Mouse (Mus musculus) Patski (cell line): ENCODE measurements at regions not wholly inside any gene's neighbourhood (a gene's known extent, or its start where the extent isn't known, plus 50 kb on each side); places are given as distances from the start of the nearest gene placed in this dataset.

ENCODE experiments used
- ATAC-seq: fragments of 100-300 bp; one replicate; pipeline ENCODE4 v1.8.0; 2021
- CTCF ChIA-PET: fragments of 350-600 bp; sonication (Branson Sonifier 250); formaldehyde crosslinking; loops from one replicate; lab custom pipeline; 2022; ENCODE audit warnings: inconsistent platforms; lab: Charles Lee
- POLR2A ChIA-PET: fragments of 350-600 bp; sonication (Branson Sonifier 250); formaldehyde crosslinking; loops from one replicate; lab custom pipeline; 2022; ENCODE audit warnings: antibody characterized with exemption, inconsistent platforms; lab: Charles Lee
- DNase-seq: peaks from one replicate; pipeline ENCODE4 v3.0.0-alpha.2; 2011; ENCODE audit warnings: low read depth, low spot score
- H3K27me3 ChIP-seq: fragments of 371-371 bp; one replicate; pipeline ENCODE4 v1.5.1; 2021
- CTCF ChIP-seq: fragments of 100-300 bp; IDR thresholded peaks from one replicate; pipeline ENCODE4 v1.5.1; 2021
- in situ Hi-C: fragments of 300-500 bp; cut with MboI; formaldehyde crosslinking; loops from 3 replicates; pipeline ENCODE4 v1.11.1; 2018; ENCODE audit warnings: low pct_unique_long_range_greater_than_20kb, mixed read lengths

DNA sequence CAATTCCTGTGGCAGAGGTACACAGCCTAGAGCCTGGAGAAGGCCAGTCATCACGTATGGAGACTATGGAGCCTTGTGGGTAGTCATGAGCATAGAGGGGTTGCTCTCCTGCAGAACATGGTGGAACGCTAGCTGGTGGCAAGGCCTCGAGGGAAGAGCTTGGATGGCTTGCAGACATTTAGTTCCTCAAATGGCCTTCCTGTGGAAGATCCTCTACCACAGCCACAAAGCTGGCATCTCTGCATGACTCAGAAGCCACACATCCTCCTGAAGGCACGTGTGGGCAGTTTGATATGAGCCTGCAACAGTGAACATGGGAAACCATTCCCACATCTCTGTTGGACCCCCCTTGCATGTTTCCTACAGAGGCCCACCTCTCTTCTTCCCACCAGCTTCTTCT lies 547.9 kb upstream of the Lrrc6 start:
- DNase-seq (no peak), ATAC-seq (peak; percentile 71)
- H3K27me3 ChIP-seq: no peaks in the 10 kb centered on the region
- in situ Hi-C loops: no loop called here
- ChIA-PET POLR2A (no interaction called here), CTCF (interaction anchor here (1.3 to 3.1 kb wide), 3 partner anchors 8 to 26 kb away, joined by 3 to 14 read pairs (median 4); no protein-coding TSS in a partner anchor)
- no peak for TF ChIP-seq CTCF

- ATAC-seq (no peak), DNase-seq (no peak)
- ChIA-PET CTCF (interaction anchor here (0.8 to 3.1 kb wide), 5 partner anchors 9 to 80 kb away, joined by 3 to 14 read pairs (median 4); no protein-coding TSS in a partner anchor), POLR2A (no interaction called here)
- in situ Hi-C loops: no loop called here
- H3K27me3 ChIP-seq: no peaks in the 10 kb centered on the region
- TF ChIP-seq CTCF: no peak
These were observed 547.4 kb upstream of the Lrrc6 start for GRCm38 (mm10) chr15:67048148-67048547.

- CTCF ChIA-PET: no interaction called here
- DNase-seq (no peak), ATAC-seq (no peak)
- in situ Hi-C loops: no loop called here
- no peak for TF ChIP-seq CTCF
- no peaks in the 10 kb centered on the region for H3K27me3 ChIP-seq
- POLR2A ChIA-PET: interaction anchor here (1.3 kb wide), 1 partner anchor 78 kb away, joined by 3 read pairs; no protein-coding TSS in a partner anchor
These were observed 545.5 kb upstream of the Lrrc6 start for GRCm38 (mm10) chr15:67045920-67046804.

GRCm38 (mm10) chr15:67045329-67045728 lies 544.6 kb upstream of the Lrrc6 start:
- H3K27me3 ChIP-seq: no peaks in the 10 kb centered on the region
- in situ Hi-C loops: no loop called here
- ChIA-PET CTCF (interaction anchor here (1.3 to 1.6 kb wide), 2 partner anchors 10 to 17 kb away, joined by 4 read pairs; no protein-coding TSS in a partner anchor), POLR2A (interaction anchor here (0.7 kb wide), 1 partner anchor 15 kb away, joined by 3 read pairs; no protein-coding TSS in a partner anchor)
- DNase-seq (no peak), ATAC-seq (no peak)
- no peak for TF ChIP-seq CTCF

DNA sequence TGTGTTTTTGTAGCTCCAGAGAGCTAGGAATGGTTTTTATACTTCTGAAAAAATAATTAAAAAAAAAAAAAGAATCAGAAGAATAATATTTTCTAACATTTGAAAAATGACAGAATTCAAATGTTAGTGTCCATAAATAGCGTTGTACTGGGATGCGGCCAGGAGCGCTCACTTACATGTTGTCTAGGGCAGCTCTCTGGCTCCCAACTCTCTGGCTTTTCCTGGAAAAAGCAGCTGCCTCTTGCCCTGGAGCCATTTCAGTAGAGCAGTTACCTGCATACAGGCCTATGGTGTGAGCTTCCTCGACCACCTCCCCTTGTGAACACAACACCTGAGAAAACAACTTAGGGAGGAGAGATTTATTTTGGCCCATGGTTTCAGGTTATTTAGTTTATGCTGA lies 544.1 kb upstream of the Lrrc6 start:
- in situ Hi-C loops: no loop called here
- no peak for TF ChIP-seq CTCF
- CTCF ChIA-PET: interaction anchor here (1.3 to 1.6 kb wide), 2 partner anchors 11 to 17 kb away, joined by 4 read pairs; no protein-coding TSS in a partner anchor
- DNase-seq: no peak
- ATAC-seq: no peak
- no peaks in the 10 kb centered on the region for H3K27me3 ChIP-seq
- POLR2A ChIA-PET: interaction anchor here (0.7 kb wide), 1 partner anchor 16 kb away, joined by 3 read pairs; no protein-coding TSS in a partner anchor

GRCm38 (mm10) chr15:67042131-67042530 lies 541.4 kb upstream of the Lrrc6 start:
- POLR2A ChIA-PET: no interaction called here
- ATAC-seq (no peak), DNase-seq (no peak)

GRCm38 (mm10) chr15:67040229-67040628 lies 539.5 kb upstream of the Lrrc6 start:
- no peak for DNase-seq
- ATAC-seq: no peak
- H3K27me3 ChIP-seq: no peaks in the 10 kb centered on the region
- TF ChIP-seq CTCF: no peak
- CTCF ChIA-PET: interaction anchor here (0.9 kb wide), 1 partner anchor 22 kb away, joined by 3 read pairs; no protein-coding TSS in a partner anchor
- in situ Hi-C loops: no loop called here
- POLR2A ChIA-PET: interaction anchor here (0.7 to 1.8 kb wide), 3 partner anchors 16 to 72 kb away, joined by 3 to 4 read pairs (median 3); no protein-coding TSS in a partner anchor

More at GRCm38 (mm10) chr15:67042131-67042530, 541.4 kb upstream of the Lrrc6 start:
- no peak for TF ChIP-seq CTCF
- H3K27me3 ChIP-seq: no peaks in the 10 kb centered on the region
- in situ Hi-C loops: no loop called here
- CTCF ChIA-PET: no interaction called here

- TF ChIP-seq CTCF: no peak
- H3K27me3 ChIP-seq: no peaks in the 10 kb centered on the region
- ATAC-seq (peak; percentile 84), DNase-seq (no peak)
- ChIA-PET POLR2A (interaction anchor here (0.7 to 1.8 kb wide), 2 partner anchors 17 to 71 kb away, joined by 3 to 4 read pairs; no protein-coding TSS in a partner anchor), CTCF (interaction anchor here (1.1 to 1.4 kb wide), 2 partner anchors 11 to 25 kb away, joined by 3 read pairs; no protein-coding TSS in a partner anchor)
- in situ Hi-C loops: no loop called here
These were observed 538.8 kb upstream of the Lrrc6 start for GRCm38 (mm10) chr15:67039421-67039907.

- CTCF ChIA-PET: no interaction called here
- TF ChIP-seq CTCF: no peak
- POLR2A ChIA-PET: no interaction called here
- no peak for ATAC-seq
- no peak for DNase-seq
- no peaks in the 10 kb centered on the region for H3K27me3 ChIP-seq
- in situ Hi-C loops: no loop called here
These were observed 536.9 kb upstream of the Lrrc6 start for GRCm38 (mm10) chr15:67037647-67038046.

DNA sequence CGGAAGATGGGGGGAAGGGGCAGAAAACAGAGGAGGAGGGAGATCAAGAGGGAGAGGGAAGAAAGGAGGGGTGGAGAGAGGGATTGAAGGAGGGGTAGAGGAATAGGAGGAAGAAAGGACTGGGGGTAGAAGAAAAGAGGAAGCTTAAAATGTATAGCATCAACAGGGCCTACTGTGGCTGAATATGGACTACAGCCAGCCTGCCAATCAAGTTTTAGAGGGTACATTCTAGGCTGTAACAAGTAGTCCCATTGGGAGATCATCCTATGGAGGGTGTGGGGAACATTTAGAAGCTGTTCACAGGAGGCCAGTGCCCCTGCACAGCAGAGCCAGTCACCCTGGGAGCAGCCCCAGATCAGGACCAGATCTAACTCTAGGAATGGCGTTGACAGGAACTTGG lies 535.6 kb upstream of the Lrrc6 start:
- in situ Hi-C loops: no loop called here
- POLR2A ChIA-PET: interaction anchor here (0.6 to 0.7 kb wide), 2 partner anchors 63 to 70 kb away, joined by 3 read pairs; no protein-coding TSS in a partner anchor
- ATAC-seq (no peak), DNase-seq (no peak)
- no peak for TF ChIP-seq CTCF
- CTCF ChIA-PET: interaction anchor here (0.9 to 1.5 kb wide), 2 partner anchors 17 to 57 kb away, joined by 3 to 4 read pairs; no protein-coding TSS in a partner anchor
- no peaks in the 10 kb centered on the region for H3K27me3 ChIP-seq
